Mouse (Mus musculus): ENCODE measurements at regions not wholly inside any gene's neighbourhood (a gene's known extent, or its start where the extent isn't known, plus 50 kb on each side); places are given as distances from the start of the nearest gene placed in this dataset.

- H3K4me3 ChIP-seq = peak overlapping the region; percentile 16; the same call in 1 of the 2 replicates
- no peaks in the 10 kb centered on the region for H3K27me3 ChIP-seq (ENCODE audit: poor library complexity, severe bottlenecking)
- no peaks in the 10 kb centered on the region for H3K36me3 ChIP-seq (replicated peaks)
- peaks cover 18% of the 10 kb centered on the region for H3K4me1 ChIP-seq
- no peaks in the 10 kb centered on the region for H3K9me3 ChIP-seq
- DNase-seq (ENCODE audit: extremely low spot score, low spot score) = peak; percentile 56
- 18% methylated on average over 7 of the region's 7 CpGs for WGBS
- H3K27ac ChIP-seq = peak overlapping the region; percentile 73
Observed at GRCm38 (mm10) chr9:31971801-31972628, 58.8 kb upstream of the Barx2 start.

- WGBS = 56% methylated on average over 6 of the region's 6 CpGs
- Histone ChIP-seq H3K27me3 (ENCODE audit: poor library complexity, severe bottlenecking) (no peaks in the 10 kb centered on the region), H3K27ac (peak overlapping the region; percentile 73)
Observed at GRCm38 (mm10) chr9:31972629-31972993, 59.3 kb upstream of the Barx2 start.

GRCm38 (mm10) chr9:31976191-31976590 is 62.9 kb upstream of the Barx2 start:
- no peaks in the 10 kb centered on the region for H3K27me3 ChIP-seq (ENCODE audit: poor library complexity, severe bottlenecking)
- H3K4me1 ChIP-seq = peaks cover 18% of the 10 kb centered on the region
- DNase-seq (ENCODE audit: extremely low spot score, low spot score) = no peak
- no peaks in the 10 kb centered on the region for H3K36me3 ChIP-seq (replicated peaks)
- H3K27ac ChIP-seq = no peak overlapping the region
- H3K4me3 ChIP-seq = no peak overlapping the region
- H3K9me3 ChIP-seq = no peaks in the 10 kb centered on the region
- 35% methylated on average over 2 of the region's 2 CpGs for WGBS

More at GRCm38 (mm10) chr9:31972629-31972993, 59.3 kb upstream of the Barx2 start:
- H3K4me1 ChIP-seq = peaks cover 18% of the 10 kb centered on the region
- no peaks in the 10 kb centered on the region for H3K36me3 ChIP-seq (replicated peaks)
- H3K4me3 ChIP-seq = peak overlapping the region; percentile 16; the same call in 1 of the 2 replicates
- H3K9me3 ChIP-seq = no peaks in the 10 kb centered on the region
- DNase-seq (ENCODE audit: extremely low spot score, low spot score) = no peak

- Histone ChIP-seq H3K4me1 (peaks cover 2% of the 10 kb centered on the region; the same call in 1 of the 2 replicates), H3K27me3 (ENCODE audit: poor library complexity, severe bottlenecking) (no peaks in the 10 kb centered on the region), H3K4me3 (no peak overlapping the region), H3K9me3 (no peaks in the 10 kb centered on the region), H3K27ac (no peak overlapping the region), H3K36me3 (replicated peaks) (no peaks in the 10 kb centered on the region)
- no peak for DNase-seq (ENCODE audit: extremely low spot score, low spot score)
- 88% methylated on average over 2 of the region's 2 CpGs for WGBS
Observed at GRCm38 (mm10) chr9:31978071-31978470, 64.8 kb upstream of the Barx2 start.

GRCm38 (mm10) chr9:31979211-31979610 is 65.9 kb upstream of the Barx2 start:
- Histone ChIP-seq H3K36me3 (replicated peaks) (no peaks in the 10 kb centered on the region), H3K27me3 (ENCODE audit: poor library complexity, severe bottlenecking) (no peaks in the 10 kb centered on the region), H3K9me3 (no peaks in the 10 kb centered on the region), H3K4me3 (no peak overlapping the region), H3K4me1 (peaks cover 6% of the 10 kb centered on the region), H3K27ac (no peak overlapping the region)
- WGBS = 93% methylated on average over 3 of the region's 3 CpGs
- no peak for DNase-seq (ENCODE audit: extremely low spot score, low spot score)

GRCm38 (mm10) chr9:31980459-31980858 is 67.2 kb upstream of the Barx2 start:
- no peaks in the 10 kb centered on the region for H3K27me3 ChIP-seq (ENCODE audit: poor library complexity, severe bottlenecking)
- DNase-seq (ENCODE audit: extremely low spot score, low spot score) = no peak
- peaks cover 9% of the 10 kb centered on the region for H3K4me1 ChIP-seq
- no peak overlapping the region for H3K27ac ChIP-seq
- no peak overlapping the region for H3K4me3 ChIP-seq
- H3K9me3 ChIP-seq = no peaks in the 10 kb centered on the region
- no peaks in the 10 kb centered on the region for H3K36me3 ChIP-seq (replicated peaks)
- 95% methylated on average over 5 of the region's 5 CpGs for WGBS

- no peak for DNase-seq (ENCODE audit: extremely low spot score, low spot score)
- H3K4me1 ChIP-seq = peaks cover 12% of the 10 kb centered on the region
- no peaks in the 10 kb centered on the region for H3K9me3 ChIP-seq
- no peaks in the 10 kb centered on the region for H3K27me3 ChIP-seq (ENCODE audit: poor library complexity, severe bottlenecking)
- H3K4me3 ChIP-seq = no peak overlapping the region
- H3K27ac ChIP-seq = peak overlapping the region; percentile 11; the same call in 1 of the 2 replicates
- 70% methylated on average over 12 of the region's 12 CpGs for WGBS
- no peaks in the 10 kb centered on the region for H3K36me3 ChIP-seq (replicated peaks)
Observed at GRCm38 (mm10) chr9:31983759-31984586, 70.7 kb upstream of the Barx2 start.

GRCm38 (mm10) chr9:31988826-31989225 is 75.6 kb upstream of the Barx2 start:
- Histone ChIP-seq H3K9me3 (no peaks in the 10 kb centered on the region), H3K36me3 (replicated peaks) (no peaks in the 10 kb centered on the region), H3K4me1 (peaks cover 27% of the 10 kb centered on the region), H3K27me3 (ENCODE audit: poor library complexity, severe bottlenecking) (no peaks in the 10 kb centered on the region), H3K27ac (no peak overlapping the region), H3K4me3 (no peak overlapping the region)
- DNase-seq (ENCODE audit: extremely low spot score, low spot score) = no peak
- 73% methylated on average over 7 of the region's 7 CpGs for WGBS

GRCm38 (mm10) chr9:31989581-31990360 is 76.5 kb upstream of the Barx2 start:
- no peaks in the 10 kb centered on the region for H3K27me3 ChIP-seq (ENCODE audit: poor library complexity, severe bottlenecking)
- H3K9me3 ChIP-seq = no peaks in the 10 kb centered on the region
- DNase-seq (ENCODE audit: extremely low spot score, low spot score) = no peak
- peaks cover 25% of the 10 kb centered on the region for H3K4me1 ChIP-seq
- no peak overlapping the region for H3K27ac ChIP-seq
- no peak overlapping the region for H3K4me3 ChIP-seq
- WGBS = 53% methylated on average over 17 of the region's 17 CpGs
- no peaks in the 10 kb centered on the region for H3K36me3 ChIP-seq (replicated peaks)

GRCm38 (mm10) chr9:31990456-31990855 is 77.2 kb upstream of the Barx2 start:
- peaks cover 31% of the 10 kb centered on the region for H3K4me1 ChIP-seq
- H3K36me3 ChIP-seq (replicated peaks) = no peaks in the 10 kb centered on the region
- no peak overlapping the region for H3K4me3 ChIP-seq
- DNase-seq (ENCODE audit: extremely low spot score, low spot score) = no peak
- H3K27ac ChIP-seq = no peak overlapping the region
- WGBS = 82% methylated on average over 4 of the region's 4 CpGs
- no peaks in the 10 kb centered on the region for H3K27me3 ChIP-seq (ENCODE audit: poor library complexity, severe bottlenecking)
- no peaks in the 10 kb centered on the region for H3K9me3 ChIP-seq

GRCm38 (mm10) chr9:31993631-31994601 is 80.7 kb upstream of the Barx2 start:
- no peaks in the 10 kb centered on the region for H3K27me3 ChIP-seq (ENCODE audit: poor library complexity, severe bottlenecking)
- no peak overlapping the region for H3K4me3 ChIP-seq
- H3K36me3 ChIP-seq (replicated peaks) = no peaks in the 10 kb centered on the region
- no peak overlapping the region for H3K27ac ChIP-seq
- peaks cover 42% of the 10 kb centered on the region for H3K4me1 ChIP-seq
- H3K9me3 ChIP-seq = no peaks in the 10 kb centered on the region
- WGBS = 70% methylated on average over 7 of the region's 7 CpGs
- DNase-seq (ENCODE audit: extremely low spot score, low spot score) = no peak
